Mouse (Mus musculus) kidney, adult 2 months (tissue): Measurements from ENCODE around the gene Cfap74.

ENCODE experiments used
- CTCF ChIP-seq: fragments of 200-500 bp; conservative IDR thresholded peaks from 2 replicates; pipeline ENCODE4 v1.5.1; 2011; ENCODE audit warnings: low read depth, mild to moderate bottlenecking, control low read depth, low read length, moderate library complexity, mixed read lengths; ENCODE audit not compliant: insufficient read depth, insufficient read length
- POLR2A ChIP-seq: fragments of 200-500 bp; IDR thresholded peaks from one replicate; pipeline ENCODE4 v1.6.1; 2011; ENCODE audit warnings: low read depth, low read length, control low read depth

DNA sequence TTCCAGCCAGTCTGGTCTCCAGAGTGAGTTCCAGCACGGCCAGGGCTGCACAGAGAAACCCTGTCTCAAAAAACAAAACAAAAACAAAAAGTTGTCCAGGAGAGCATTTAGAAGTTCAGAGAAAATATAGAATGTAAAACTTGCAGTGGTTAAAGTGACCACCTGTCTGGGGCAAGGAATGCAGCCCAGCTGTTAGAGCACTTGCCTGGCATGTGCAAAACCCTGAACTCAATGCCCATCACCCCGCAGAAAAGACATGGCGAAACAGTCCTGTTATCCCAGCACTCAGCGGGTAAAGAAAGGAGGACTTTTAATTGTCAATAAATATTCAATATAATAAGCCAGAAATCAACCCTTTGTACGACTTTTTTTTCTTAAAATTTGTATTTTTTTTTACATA lies 49.6 kb downstream of the Cfap74 start:
- TF ChIP-seq POLR2A (no peak), CTCF (no peak)
